13 mouse cellular contexts compared by ENCODE assay signal in genomic region chr11:78829373-78829772, GRCm38 (mm10). TPM values are rescaled to one million over a fixed set of nuclear protein-coding genes. Genes with fewer than 3 reads are reported as not detected.
A peak's percentile ranks its signal among the peaks of the same experiment; 100 is the strongest.
DNase-seq lines count a peak whose midpoint lies in the region; ATAC-seq lines count a peak whose summit lies in the region.
"Had no signal": no experiment of that assay in that cellular context is flagged by ENCODE, and none has a peak within 500 bp of the region (broad histone marks: within the 10 kb centered on the region; RNA-seq: fewer than 3 reads in every experiment).

No protein-coding gene starts in this region.

- DNase-seq in kidney, adult 11 months, result peak; percentile 57
- DNase-seq in R1 (ENCODE audit: low read depth, low spot score), result peak; percentile 45
- peak; percentile 53 to 58 for DNase-seq in kidney, postnatal 25 days
- no peak for DNase-seq in MN1 (ENCODE audit: low spot score)
- DNase-seq: cerebellum, adult 11-12 months; gastrocnemius, postnatal 25 days; right cerebral cortex, postnatal 25 days had no signal

- no peaks in the 10 kb centered on the region for H3K9me3 ChIP-seq in kidney, embryonic 14.5 days (ENCODE audit: control insufficient read depth, low read length)
- H3K9me3 ChIP-seq in heart, embryonic 16.5 days (replicated peaks; ENCODE audit: control insufficient read depth, low read length), result no peaks in the 10 kb centered on the region
- H3K9me3 ChIP-seq: forebrain, embryonic 13.5 days had no signal

- H3K27ac ChIP-seq in kidney, embryonic 14.5 days (ENCODE audit: low read depth, low read length), result no peak overlapping the region
- peak overlapping the region; percentile 61 for H3K27ac ChIP-seq in heart, embryonic 16.5 days (ENCODE audit: low read length)
- H3K27ac ChIP-seq: forebrain, embryonic 13.5 days had no signal

- H3K36me3 ChIP-seq in kidney, embryonic 14.5 days (ENCODE audit: control insufficient read depth, insufficient read depth, low read length), result no peaks in the 10 kb centered on the region
- H3K36me3 ChIP-seq in heart, embryonic 16.5 days (ENCODE audit: control insufficient read depth, insufficient read depth), result no peaks in the 10 kb centered on the region

- no peak for ATAC-seq in kidney, embryonic 14.5 days (ENCODE audit: low FRiP score, low TSS enrichment)
- peak; percentile 49 for ATAC-seq in heart, embryonic 16.5 days (replicated peaks; ENCODE audit: extremely low read depth, insufficient read depth, low FRiP score)
- no peak for ATAC-seq in erythroblast, adult 5-6 weeks (replicated peaks; ENCODE audit: low FRiP score, poor library complexity, severe bottlenecking)
- no peak for ATAC-seq in megakaryocyte-erythroid progenitor cell, adult 5-6 weeks (replicated peaks; ENCODE audit: low FRiP score, low TSS enrichment, poor library complexity, severe bottlenecking)
- ATAC-seq: forebrain, embryonic 13.5 days; hindbrain, embryonic 16.5 days had no signal

- H3K27me3 ChIP-seq in kidney, embryonic 14.5 days (ENCODE audit: control insufficient read depth, insufficient read depth, low read length), result no peaks in the 10 kb centered on the region
- H3K27me3 ChIP-seq in heart, embryonic 16.5 days (ENCODE audit: control insufficient read depth, insufficient read depth, low read length), result no peaks in the 10 kb centered on the region
- H3K27me3 ChIP-seq: forebrain, embryonic 13.5 days had no signal

- WGBS in kidney, embryonic 14.5 days, result 18% methylated on average over 6 of the region's 6 CpGs
- 20% methylated on average over 6 of the region's 6 CpGs for WGBS in heart, embryonic 16.5 days

- H3K4me1 ChIP-seq in kidney, embryonic 14.5 days (ENCODE audit: control insufficient read depth, insufficient read depth, low read length), result peaks cover 27% of the 10 kb centered on the region; the same call in 1 of the 2 replicates
- H3K4me1 ChIP-seq in heart, embryonic 16.5 days (ENCODE audit: control insufficient read depth, insufficient read depth, low read length), result peaks cover 48% of the 10 kb centered on the region

- no peak overlapping the region for H3K4me3 ChIP-seq in kidney, embryonic 14.5 days (ENCODE audit: low read length)
- no peak overlapping the region for H3K4me3 ChIP-seq in heart, embryonic 16.5 days (ENCODE audit: low read length)
- H3K4me3 ChIP-seq: forebrain, embryonic 13.5 days had no signal

- H3K4me2 ChIP-seq in kidney, embryonic 14.5 days (replicated peaks; ENCODE audit: low read depth, low read length), result no peak overlapping the region
- no peak overlapping the region for H3K4me2 ChIP-seq in heart, embryonic 16.5 days (ENCODE audit: low read depth, low read length)
- H3K4me2 ChIP-seq: forebrain, embryonic 13.5 days had no signal

- no peak overlapping the region for H3K9ac ChIP-seq in kidney, embryonic 14.5 days (ENCODE audit: low read depth, low read length)
- H3K9ac ChIP-seq in heart, embryonic 16.5 days (ENCODE audit: low read length), result no peak overlapping the region
- H3K9ac ChIP-seq: forebrain, embryonic 13.5 days had no signal

RNA-seq across cellular contexts. Expression of gene Lyrm9, which starts 3.0 kb away (rescaled TPM):
- polyA plus RNA-seq in kidney, embryonic 14.5 days (2014; fragmentation: Nextera tagmentation; extraction: Ambion mirVana), result 23.3 and 25.5 TPM in 2 replicates
- 31.3 and 36.6 TPM in 2 replicates for polyA plus RNA-seq in heart, embryonic 16.5 days (2015; fragmentation: Nextera tagmentation; extraction: Ambion mirVana)
- 6.0 and 12.5 TPM in 2 replicates for total RNA-seq in erythroblast, adult 5-6 weeks (2015; ENCODE audit: low replicate concordance)
- total RNA-seq in erythroblast, adult 5-6 weeks (2017; ENCODE audit: low replicate concordance), result 8.1 and 10.9 TPM in 2 replicates
- 13.9 and 15.4 TPM in 2 replicates for total RNA-seq in megakaryocyte-erythroid progenitor cell, adult 5-6 weeks (2014; fragmentation: Nextera tagmentation)
- total RNA-seq in megakaryocyte-erythroid progenitor cell, adult 5-6 weeks (2017), result 38.5 and 91.6 TPM in 2 replicates
